Comparison of ENCODE assay signal across 29 mouse cellular contexts in genomic region chr8:93643471-93644215, GRCm38 (mm10).
DNase-seq lines count a peak whose midpoint lies in the region; ATAC-seq and TF ChIP-seq lines count a peak whose summit lies in the region.
"Had no signal": no experiment of that assay in that cellular context is flagged by ENCODE, and none has a peak within 500 bp of the region (broad histone marks: within the 10 kb centered on the region; RNA-seq: fewer than 3 reads in every experiment).

No protein-coding gene starts in this region.

- TF ChIP-seq CTCF in hindbrain, postnatal 0 days (IDR thresholded peaks at IDR 0.05; ENCODE audit: low read depth): no peak
- no peak for TF ChIP-seq CTCF in lung, embryonic 14.5 days (IDR thresholded peaks at IDR 0.05; ENCODE audit: low read depth)

- no peak overlapping the region for H3K4me3 ChIP-seq in hindbrain, postnatal 0 days (ENCODE audit: low read length)
- no peak overlapping the region for H3K4me3 ChIP-seq in hindbrain, embryonic 10.5 days
- H3K4me3 ChIP-seq in lung, embryonic 14.5 days (ENCODE audit: low read depth, low read length): no peak overlapping the region
- H3K4me3 ChIP-seq: embryonic facial prominence, embryonic 12.5 days; heart, embryonic 10.5 days; heart, embryonic 15.5 days; hindbrain, embryonic 13.5 days; liver, embryonic 12.5 days; midbrain, embryonic 10.5 days; midbrain, embryonic 15.5 days; neural tube, embryonic 13.5 days; stomach, embryonic 15.5 days had no signal

- peak; percentile 33 for DNase-seq in hindbrain, postnatal 0 days (ENCODE audit: low spot score)
- no peak for DNase-seq in hindbrain, embryonic 10.5 days (ENCODE audit: low spot score)
- DNase-seq in lung, embryonic 14.5 days: peak; percentile 34
- no peak for DNase-seq in lung, adult 18-20 months
- DNase-seq in brain, adult 2 months (ENCODE audit: low read depth, low spot score): peak; percentile 81
- peak; percentile 53 for DNase-seq in layer of hippocampus, adult 9-11 months
- no peak for DNase-seq in spleen, adult 18-20 months
- DNase-seq: adrenal gland, adult 2 months; adrenal gland, postnatal 36 days; cerebellum, adult 9-10 months; embryo, embryonic 11 days; gastrocnemius, postnatal 10 days; kidney, adult 9 months; kidney, postnatal 10 days; liver, postnatal 0 days; thymus, adult 18-20 months; thymus, postnatal 25 days had no signal

- no peaks in the 10 kb centered on the region for H3K27me3 ChIP-seq in hindbrain, postnatal 0 days (ENCODE audit: insufficient read depth, low read length)
- no peaks in the 10 kb centered on the region for H3K27me3 ChIP-seq in hindbrain, embryonic 10.5 days (ENCODE audit: insufficient read depth, poor library complexity, severe bottlenecking)
- no peaks in the 10 kb centered on the region; the same call in 1 of the 2 replicates for H3K27me3 ChIP-seq in lung, embryonic 14.5 days (ENCODE audit: insufficient read depth, low read length)
- H3K27me3 ChIP-seq: embryonic facial prominence, embryonic 12.5 days; heart, embryonic 15.5 days; hindbrain, embryonic 13.5 days; liver, embryonic 12.5 days; midbrain, embryonic 15.5 days; neural tube, embryonic 13.5 days; stomach, embryonic 15.5 days had no signal

- no peaks in the 10 kb centered on the region for H3K9me3 ChIP-seq in hindbrain, postnatal 0 days (ENCODE audit: low read length)
- H3K9me3 ChIP-seq in hindbrain, embryonic 10.5 days: no peaks in the 10 kb centered on the region
- H3K9me3 ChIP-seq in lung, embryonic 14.5 days (ENCODE audit: low read depth, low read length): no peaks in the 10 kb centered on the region
- H3K9me3 ChIP-seq: embryonic facial prominence, embryonic 12.5 days; heart, embryonic 10.5 days; heart, embryonic 15.5 days; hindbrain, embryonic 13.5 days; liver, embryonic 12.5 days; midbrain, embryonic 10.5 days; midbrain, embryonic 15.5 days; neural tube, embryonic 13.5 days; stomach, embryonic 15.5 days had no signal

- no peak overlapping the region for H3K4me2 ChIP-seq in hindbrain, postnatal 0 days (ENCODE audit: low read depth, low read length)
- no peak overlapping the region for H3K4me2 ChIP-seq in lung, embryonic 14.5 days
- H3K4me2 ChIP-seq: embryonic facial prominence, embryonic 12.5 days; heart, embryonic 15.5 days; hindbrain, embryonic 13.5 days; liver, embryonic 12.5 days; midbrain, embryonic 15.5 days; neural tube, embryonic 13.5 days; stomach, embryonic 15.5 days had no signal

- no peak for ATAC-seq in hindbrain, postnatal 0 days
- ATAC-seq in lung, embryonic 14.5 days (ENCODE audit: insufficient read depth): no peak
- ATAC-seq: activated CD4-positive, CD25-positive, alpha-beta regulatory T cell, adult 4 months; forebrain, embryonic 14.5 days; intestine, postnatal 0 days; liver, embryonic 12.5 days; liver, postnatal 0 days; midbrain, embryonic 15.5 days had no signal

- no peaks in the 10 kb centered on the region for H3K36me3 ChIP-seq in hindbrain, postnatal 0 days (ENCODE audit: insufficient read depth, low read length)
- H3K36me3 ChIP-seq in hindbrain, embryonic 10.5 days: no peaks in the 10 kb centered on the region
- H3K36me3 ChIP-seq in lung, embryonic 14.5 days (ENCODE audit: insufficient read depth): no peaks in the 10 kb centered on the region
- H3K36me3 ChIP-seq: embryonic facial prominence, embryonic 12.5 days; heart, embryonic 10.5 days; heart, embryonic 15.5 days; hindbrain, embryonic 13.5 days; liver, embryonic 12.5 days; midbrain, embryonic 10.5 days; midbrain, embryonic 15.5 days; neural tube, embryonic 13.5 days; stomach, embryonic 15.5 days had no signal

- H3K9ac ChIP-seq in hindbrain, postnatal 0 days (replicated peaks; ENCODE audit: low read length): no peak overlapping the region
- no peak overlapping the region for H3K9ac ChIP-seq in lung, embryonic 14.5 days
- H3K9ac ChIP-seq: embryonic facial prominence, embryonic 12.5 days; heart, embryonic 15.5 days; hindbrain, embryonic 13.5 days; liver, embryonic 12.5 days; liver, postnatal 0 days; midbrain, embryonic 15.5 days; neural tube, embryonic 13.5 days; stomach, embryonic 15.5 days had no signal

- no peak overlapping the region for H3K27ac ChIP-seq in hindbrain, postnatal 0 days
- H3K27ac ChIP-seq in hindbrain, embryonic 10.5 days: no peak overlapping the region
- no peak overlapping the region for H3K27ac ChIP-seq in lung, embryonic 14.5 days (ENCODE audit: low read depth)
- H3K27ac ChIP-seq: embryonic facial prominence, embryonic 12.5 days; heart, embryonic 10.5 days; heart, embryonic 15.5 days; hindbrain, embryonic 13.5 days; liver, embryonic 12.5 days; midbrain, embryonic 10.5 days; midbrain, embryonic 15.5 days; neural tube, embryonic 13.5 days; stomach, embryonic 15.5 days had no signal

- WGBS in hindbrain, postnatal 0 days: 64% methylated on average over 4 of the region's 4 CpGs
- 88% methylated on average over 4 of the region's 4 CpGs for WGBS in hindbrain, embryonic 10.5 days
- 47% methylated on average over 4 of the region's 4 CpGs for WGBS in lung, embryonic 14.5 days

- H3K4me1 ChIP-seq in hindbrain, postnatal 0 days (ENCODE audit: insufficient read depth, low read length): 0 out of 2 replicates have a peak, but pooled peaks cover 7% of the 10 kb centered on the region
- H3K4me1 ChIP-seq in hindbrain, embryonic 10.5 days (replicated peaks): no peaks in the 10 kb centered on the region
- no peaks in the 10 kb centered on the region for H3K4me1 ChIP-seq in lung, embryonic 14.5 days (ENCODE audit: insufficient read depth)
- H3K4me1 ChIP-seq: embryonic facial prominence, embryonic 12.5 days; heart, embryonic 10.5 days; heart, embryonic 15.5 days; liver, embryonic 12.5 days; midbrain, embryonic 10.5 days; midbrain, embryonic 15.5 days; stomach, embryonic 15.5 days had no signal

Comparison
In these comparisons a context has a peak if more than half of its experiments do, and no peak if none do; other contexts are left out.
1. DNase-seq: peak in hindbrain, postnatal 0 days (single experiment), lung, embryonic 14.5 days (single experiment), brain, adult 2 months (single experiment) and layer of hippocampus, adult 9-11 months (single experiment); none in hindbrain, embryonic 10.5 days (single experiment), lung, adult 18-20 months (0 of 2) and spleen, adult 18-20 months (0 of 2).